Mouse (Mus musculus): ENCODE measurements around the gene Slc38a3. TPM values are rescaled to one million over a fixed set of nuclear protein-coding genes. Genes with fewer than 3 reads are reported as not detected.

Gene Slc38a3
- polyA plus RNA-seq, 1 experiment from 2014 or later: 43.3 TPM

DNA sequence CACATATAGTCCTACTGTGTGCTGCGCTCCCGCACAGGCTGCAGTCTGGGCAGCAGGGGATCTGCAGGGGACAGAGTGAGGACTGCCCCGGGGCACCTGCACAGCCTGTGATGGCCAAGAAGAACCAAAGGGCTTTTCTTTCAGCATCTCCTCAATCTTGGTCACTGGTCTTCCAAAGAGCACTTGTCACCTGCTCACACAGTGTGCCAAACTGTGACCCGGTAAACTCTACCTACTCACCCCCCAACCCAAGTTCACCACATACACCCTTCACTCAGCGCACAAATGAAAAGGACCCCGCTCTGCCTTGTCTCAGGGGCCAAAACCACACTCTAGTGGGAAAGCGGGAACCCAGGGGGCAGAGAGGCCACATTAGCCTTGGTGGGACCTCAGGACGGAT lies 37.5 kb downstream of the Slc38a3 start:
- H3K4me3 ChIP-seq: peak overlapping the region; percentile 87
- no peaks in the 10 kb centered on the region for H3K27me3 ChIP-seq
- H3K27ac ChIP-seq (replicated peaks): peak overlapping the region; percentile 89
- WGBS: 51% methylated on average over 8 of the region's 8 CpGs
- no peak for ATAC-seq (ENCODE audit: low FRiP score, low read depth)
- H3K4me1 ChIP-seq (replicated peaks): peaks cover 93% of the 10 kb centered on the region
- peak overlapping the region; percentile 96; the same call in 1 of the 2 replicates for H3K9ac ChIP-seq
- H3K36me3 ChIP-seq: no peaks in the 10 kb centered on the region
- H3K9me3 ChIP-seq: no peaks in the 10 kb centered on the region
- H3K4me2 ChIP-seq: peak overlapping the region; percentile 70

DNA sequence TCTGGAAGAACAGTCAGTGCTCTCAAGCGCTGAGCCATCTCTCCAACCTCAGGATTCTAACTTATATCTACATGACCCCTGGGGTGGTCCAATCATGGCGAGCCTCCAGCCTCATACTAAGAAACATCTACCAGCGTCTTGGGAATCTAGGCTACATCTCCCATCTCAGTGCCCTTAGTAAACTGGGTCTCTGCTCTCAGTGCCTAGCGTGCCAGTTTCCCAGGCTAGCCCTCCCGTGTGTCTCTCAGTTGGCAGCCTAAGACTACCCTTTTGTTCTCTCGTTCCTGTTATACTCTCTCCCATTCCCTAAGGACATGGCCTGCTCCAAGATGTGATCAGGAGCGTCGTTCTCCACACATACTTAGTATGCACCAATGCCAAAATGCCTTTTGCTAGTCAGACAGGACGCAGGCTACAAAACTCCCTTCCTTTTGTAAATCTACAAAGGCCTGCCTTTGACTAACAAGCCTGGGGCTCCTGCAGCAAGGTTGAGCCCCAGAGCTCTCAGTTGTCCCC lies 38.0 kb downstream of the Slc38a3 start:
- no peaks in the 10 kb centered on the region for H3K9me3 ChIP-seq
- ATAC-seq (ENCODE audit: low FRiP score, low read depth): no peak
- no peaks in the 10 kb centered on the region for H3K27me3 ChIP-seq
- no peaks in the 10 kb centered on the region for H3K36me3 ChIP-seq
- peaks cover 94% of the 10 kb centered on the region for H3K4me1 ChIP-seq (replicated peaks)
- WGBS: 23% methylated on average over 9 of the region's 9 CpGs
- H3K4me3 ChIP-seq: peak overlapping the region; percentile 87; the same call in 1 of the 2 replicates
- H3K4me2 ChIP-seq: peak overlapping the region; percentile 70
- no peak overlapping the region for H3K9ac ChIP-seq
- H3K27ac ChIP-seq (replicated peaks): peak overlapping the region; percentile 89

DNA sequence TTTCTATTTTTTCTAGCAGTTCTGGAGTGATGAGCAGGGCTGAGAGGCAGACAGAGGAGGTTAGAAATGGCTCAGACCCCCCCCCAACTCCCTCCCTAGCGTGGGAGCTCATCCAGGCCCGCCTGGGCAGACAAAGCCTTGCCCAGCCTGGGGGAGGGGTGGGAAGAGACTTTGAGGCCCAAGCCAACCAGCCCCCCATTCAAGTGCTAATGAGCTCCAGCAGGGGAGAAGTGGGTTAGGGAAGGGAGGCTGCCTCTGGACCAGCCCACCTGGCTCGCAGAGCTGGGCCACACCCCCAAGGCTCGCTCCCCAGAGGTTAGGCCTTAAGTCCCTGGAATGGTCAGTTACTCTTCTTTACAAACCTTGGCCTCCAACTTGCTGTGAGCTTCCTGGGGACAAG lies 38.8 kb downstream of the Slc38a3 start:
- Histone ChIP-seq H3K9me3 (no peaks in the 10 kb centered on the region), H3K36me3 (no peaks in the 10 kb centered on the region), H3K27ac (replicated peaks) (peak overlapping the region; percentile 89), H3K4me2 (peak overlapping the region; percentile 70), H3K4me1 (replicated peaks) (peaks cover 95% of the 10 kb centered on the region), H3K27me3 (no peaks in the 10 kb centered on the region), H3K9ac (peak overlapping the region; percentile 23), H3K4me3 (peak overlapping the region; percentile 12; the same call in 1 of the 2 replicates)
- 2% methylated on average over 4 of the region's 4 CpGs for WGBS
- peak; percentile 29 for ATAC-seq (ENCODE audit: low FRiP score, low read depth)

DNA sequence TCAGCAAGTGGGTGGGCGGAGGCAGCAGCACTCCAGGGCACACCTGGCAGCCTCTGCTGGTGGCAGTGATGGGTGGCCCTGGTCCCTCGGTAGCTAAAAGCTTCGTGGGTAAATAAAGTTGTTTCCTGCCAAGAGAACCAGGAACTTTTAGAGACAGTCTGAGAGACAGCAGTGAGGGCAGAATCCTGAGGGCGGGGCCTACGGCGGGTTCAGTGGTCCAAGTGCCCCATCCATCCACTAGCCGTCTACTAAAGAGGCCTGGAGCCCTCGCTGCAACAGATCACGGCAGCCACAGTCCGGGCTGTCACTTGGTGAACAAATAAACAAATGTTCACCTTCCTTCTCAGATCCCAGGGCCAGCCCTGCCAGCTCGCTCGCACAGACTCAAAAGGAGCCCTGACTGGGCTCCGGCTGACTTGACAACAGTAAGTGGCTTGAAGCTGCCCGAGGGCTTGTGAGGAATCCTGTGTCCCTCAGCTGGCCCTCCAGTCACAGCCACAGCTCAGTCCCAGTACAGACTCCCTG lies 39.4 kb downstream of the Slc38a3 start:
- 11% methylated on average over 14 of the region's 14 CpGs for WGBS
- peak overlapping the region; percentile 12; the same call in 1 of the 2 replicates for H3K4me3 ChIP-seq

DNA sequence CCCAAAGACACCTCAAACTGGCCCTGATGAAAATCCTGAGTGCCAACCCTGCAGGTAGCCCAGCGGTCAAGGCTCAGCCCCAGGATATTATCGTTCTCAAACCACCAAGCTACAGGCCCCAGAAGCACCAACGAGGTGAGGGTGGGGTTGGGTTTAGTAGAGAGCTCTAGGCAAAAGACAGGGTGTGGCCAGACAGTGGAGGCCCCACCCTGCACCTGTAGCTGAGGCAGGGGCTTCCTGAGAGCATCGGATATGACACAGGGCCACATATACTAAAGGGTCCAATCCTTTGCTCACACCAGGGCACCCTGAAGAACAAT lies 40.0 kb downstream of the Slc38a3 start:
- H3K9me3 ChIP-seq: no peaks in the 10 kb centered on the region
- H3K27me3 ChIP-seq: no peaks in the 10 kb centered on the region
- H3K4me2 ChIP-seq: peak overlapping the region; percentile 70
- H3K9ac ChIP-seq: peak overlapping the region; percentile 17
- peaks cover 98% of the 10 kb centered on the region for H3K4me1 ChIP-seq (replicated peaks)
- no peak overlapping the region for H3K4me3 ChIP-seq
- no peaks in the 10 kb centered on the region for H3K36me3 ChIP-seq
- 24% methylated on average over 4 of the region's 4 CpGs for WGBS
- no peak for ATAC-seq (ENCODE audit: low FRiP score, low read depth)
- peak overlapping the region; percentile 89 for H3K27ac ChIP-seq (replicated peaks)

More for the DNA sequence above, 39.4 kb downstream of the Slc38a3 start:
- peak; percentile 10 for ATAC-seq (ENCODE audit: low FRiP score, low read depth)
- Histone ChIP-seq H3K27ac (replicated peaks) (peak overlapping the region; percentile 89), H3K4me2 (peak overlapping the region; percentile 70), H3K4me1 (replicated peaks) (peaks cover 97% of the 10 kb centered on the region), H3K36me3 (no peaks in the 10 kb centered on the region), H3K9me3 (no peaks in the 10 kb centered on the region), H3K9ac (peak overlapping the region; percentile 23), H3K27me3 (no peaks in the 10 kb centered on the region)

DNA sequence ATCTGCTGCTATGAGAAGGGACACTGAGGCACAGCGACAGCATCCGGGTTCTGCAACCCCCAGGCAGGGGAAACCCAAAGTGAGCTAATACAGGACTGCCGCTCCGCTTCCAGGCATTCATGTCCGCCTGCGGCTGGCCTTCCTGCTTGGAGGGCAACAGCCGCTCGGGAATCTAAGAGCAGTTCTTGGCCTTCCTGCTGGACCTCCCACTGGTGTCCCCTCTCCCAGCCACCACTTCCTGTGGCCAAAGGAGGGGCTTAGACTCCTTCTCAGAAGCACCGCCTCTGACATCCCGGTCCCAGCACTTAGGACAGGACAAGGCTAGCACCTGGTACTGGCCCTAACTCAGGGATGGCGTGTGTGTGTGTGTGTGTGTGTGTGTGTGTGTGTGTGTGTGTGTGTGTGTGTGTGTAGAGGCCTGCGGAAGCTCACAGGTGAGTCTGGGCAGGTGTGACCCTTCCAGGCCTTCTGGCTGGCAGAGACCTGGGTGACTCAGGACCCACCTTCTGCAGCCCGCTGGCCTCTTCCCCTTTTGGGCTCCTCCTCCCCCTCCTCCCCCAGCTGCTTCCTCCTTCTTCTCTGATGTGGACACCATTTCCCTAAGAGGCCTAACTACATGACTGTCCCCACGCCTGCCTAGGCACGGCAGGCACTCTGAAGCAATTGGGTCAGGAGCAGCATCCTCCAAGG lies 40.5 kb downstream of the Slc38a3 start:
- no peaks in the 10 kb centered on the region for H3K27me3 ChIP-seq
- H3K36me3 ChIP-seq: no peaks in the 10 kb centered on the region
- peak overlapping the region; percentile 70 for H3K4me2 ChIP-seq
- no peak for ATAC-seq (ENCODE audit: low FRiP score, low read depth)
- peaks cover 94% of the 10 kb centered on the region for H3K4me1 ChIP-seq (replicated peaks)
- H3K9me3 ChIP-seq: no peaks in the 10 kb centered on the region
- no peak overlapping the region for H3K4me3 ChIP-seq
- 42% methylated on average over 15 of the region's 15 CpGs for WGBS
- peak overlapping the region; percentile 89 for H3K27ac ChIP-seq (replicated peaks)
- H3K9ac ChIP-seq: peak overlapping the region; percentile 26; the same call in 1 of the 2 replicates

DNA sequence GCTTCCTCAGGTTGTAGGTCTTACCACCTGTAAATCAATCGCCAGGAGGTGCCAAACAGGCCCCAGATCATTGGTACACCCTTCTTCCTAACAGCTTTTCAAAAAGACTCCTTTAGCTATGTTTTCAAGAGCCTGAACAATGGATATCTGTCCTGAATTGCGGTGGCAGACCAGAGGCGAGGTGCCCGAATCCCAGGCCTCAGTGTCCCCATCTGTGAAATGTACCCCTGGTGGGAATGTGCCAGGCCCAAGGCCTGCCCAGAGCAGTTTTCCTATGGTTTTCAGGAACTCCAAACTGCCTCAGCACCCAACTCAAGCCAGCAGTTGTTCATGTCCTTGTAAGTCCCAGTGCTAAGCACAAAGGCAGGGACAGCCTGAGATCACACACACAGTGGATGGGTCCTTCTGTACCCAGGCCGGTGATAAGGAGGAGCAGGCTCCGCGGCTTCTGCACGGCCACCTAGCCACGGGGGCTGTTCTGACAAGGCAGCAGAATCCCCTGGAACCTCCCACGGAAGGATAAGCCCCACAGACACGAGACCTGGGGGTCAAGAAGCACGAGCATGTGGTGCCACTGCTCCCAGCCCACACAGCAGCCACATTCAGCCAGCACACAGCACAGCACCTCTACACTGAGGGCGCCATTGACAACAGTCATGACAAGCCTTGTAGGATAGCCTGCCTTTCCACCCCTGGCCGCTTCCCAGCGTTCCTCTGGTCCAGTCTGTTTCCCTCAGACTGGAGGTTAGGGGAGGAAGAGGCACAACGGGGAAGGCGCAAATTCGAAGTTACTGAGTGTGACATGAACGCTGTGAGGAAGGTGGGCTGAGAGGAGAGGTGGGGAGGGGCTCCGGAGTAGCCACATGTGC lies 41.7 kb downstream of the Slc38a3 start:
- peak overlapping the region; percentile 32; the same call in 1 of the 2 replicates for H3K9ac ChIP-seq
- no peak overlapping the region for H3K4me3 ChIP-seq
- H3K4me2 ChIP-seq: peak overlapping the region; percentile 38
- peaks cover 83% of the 10 kb centered on the region for H3K4me1 ChIP-seq (replicated peaks)
- no peak for ATAC-seq (ENCODE audit: low FRiP score, low read depth)
- 15% methylated on average over 20 of the region's 20 CpGs for WGBS
- H3K36me3 ChIP-seq: no peaks in the 10 kb centered on the region
- H3K9me3 ChIP-seq: no peaks in the 10 kb centered on the region
- no peaks in the 10 kb centered on the region for H3K27me3 ChIP-seq
- peak overlapping the region; percentile 89 for H3K27ac ChIP-seq (replicated peaks)

DNA sequence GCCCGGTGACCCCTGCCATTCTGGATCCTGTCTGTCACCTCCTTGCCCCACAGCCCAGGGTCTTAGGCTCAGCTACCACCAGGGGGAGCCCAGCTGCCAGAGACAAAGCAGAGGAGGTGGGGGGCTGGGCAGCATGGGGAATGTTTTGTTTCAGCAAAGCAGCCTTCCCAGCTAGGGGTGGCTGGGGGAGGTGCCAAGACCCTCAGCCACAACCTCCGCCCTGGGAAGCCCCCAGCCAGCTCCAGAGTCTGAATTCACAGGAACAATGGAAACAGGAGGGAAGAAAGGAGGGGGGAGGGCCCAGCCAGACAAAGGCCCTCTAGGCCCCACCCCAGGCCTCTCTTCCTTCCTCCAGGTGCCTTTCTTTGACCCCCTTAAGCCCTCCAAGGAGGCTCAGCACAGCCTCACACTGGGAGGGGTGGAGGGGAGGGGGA lies 42.5 kb downstream of the Slc38a3 start:
- 0% methylated on average over 2 of the region's 2 CpGs for WGBS
- 0 out of 2 replicates have a peak overlapping the region, but pooled peaks have one; percentile 5 for H3K4me3 ChIP-seq
- H3K9me3 ChIP-seq: no peaks in the 10 kb centered on the region
- peak; percentile 55 for ATAC-seq (ENCODE audit: low FRiP score, low read depth)
- H3K4me2 ChIP-seq: peak overlapping the region; percentile 38
- H3K4me1 ChIP-seq (replicated peaks): peaks cover 76% of the 10 kb centered on the region
- H3K9ac ChIP-seq: peak overlapping the region; percentile 32
- no peaks in the 10 kb centered on the region for H3K36me3 ChIP-seq
- H3K27ac ChIP-seq (replicated peaks): peak overlapping the region; percentile 89
- H3K27me3 ChIP-seq: no peaks in the 10 kb centered on the region

DNA sequence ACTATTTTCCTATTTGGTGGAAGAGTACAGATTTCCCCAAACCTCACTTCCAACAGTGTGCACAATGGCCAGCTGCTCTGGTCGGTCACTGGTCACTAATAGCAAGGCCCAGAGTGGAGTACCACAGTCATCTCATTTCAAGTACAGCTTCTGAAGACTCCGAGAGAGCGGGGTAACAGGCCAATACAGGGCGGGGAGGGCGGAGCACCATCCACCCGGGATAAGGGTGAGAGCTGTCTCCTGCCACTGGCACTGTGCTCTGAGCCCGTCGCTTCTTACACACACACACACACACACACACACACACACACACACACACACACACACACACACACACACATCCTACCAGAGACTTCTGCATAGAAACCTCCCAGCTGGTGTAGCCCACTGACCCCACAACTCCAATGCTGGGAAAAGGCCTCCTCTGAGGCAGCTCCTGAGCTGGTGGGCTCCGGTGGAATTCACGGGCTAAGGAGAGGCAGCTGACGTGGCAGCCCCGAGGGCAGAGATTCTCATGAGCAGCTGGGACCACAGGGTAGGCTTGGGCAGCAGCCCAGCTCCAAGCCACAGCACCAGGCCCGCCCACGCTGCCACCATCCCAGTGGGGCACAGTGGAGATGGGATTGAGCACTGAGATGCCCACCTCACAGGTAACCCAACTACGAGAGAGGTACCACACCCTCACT lies 43.0 kb downstream of the Slc38a3 start:
- Histone ChIP-seq H3K9me3 (no peaks in the 10 kb centered on the region), H3K27ac (replicated peaks) (peak overlapping the region; percentile 89), H3K4me2 (peak overlapping the region; percentile 38), H3K4me3 (peak overlapping the region; percentile 5; the same call in 1 of the 2 replicates), H3K36me3 (no peaks in the 10 kb centered on the region), H3K4me1 (replicated peaks) (peaks cover 70% of the 10 kb centered on the region), H3K9ac (peak overlapping the region; percentile 32; the same call in 1 of the 2 replicates), H3K27me3 (no peaks in the 10 kb centered on the region)
- WGBS: 26% methylated on average over 15 of the region's 15 CpGs
- peak; percentile 12 for ATAC-seq (ENCODE audit: low FRiP score, low read depth)

DNA sequence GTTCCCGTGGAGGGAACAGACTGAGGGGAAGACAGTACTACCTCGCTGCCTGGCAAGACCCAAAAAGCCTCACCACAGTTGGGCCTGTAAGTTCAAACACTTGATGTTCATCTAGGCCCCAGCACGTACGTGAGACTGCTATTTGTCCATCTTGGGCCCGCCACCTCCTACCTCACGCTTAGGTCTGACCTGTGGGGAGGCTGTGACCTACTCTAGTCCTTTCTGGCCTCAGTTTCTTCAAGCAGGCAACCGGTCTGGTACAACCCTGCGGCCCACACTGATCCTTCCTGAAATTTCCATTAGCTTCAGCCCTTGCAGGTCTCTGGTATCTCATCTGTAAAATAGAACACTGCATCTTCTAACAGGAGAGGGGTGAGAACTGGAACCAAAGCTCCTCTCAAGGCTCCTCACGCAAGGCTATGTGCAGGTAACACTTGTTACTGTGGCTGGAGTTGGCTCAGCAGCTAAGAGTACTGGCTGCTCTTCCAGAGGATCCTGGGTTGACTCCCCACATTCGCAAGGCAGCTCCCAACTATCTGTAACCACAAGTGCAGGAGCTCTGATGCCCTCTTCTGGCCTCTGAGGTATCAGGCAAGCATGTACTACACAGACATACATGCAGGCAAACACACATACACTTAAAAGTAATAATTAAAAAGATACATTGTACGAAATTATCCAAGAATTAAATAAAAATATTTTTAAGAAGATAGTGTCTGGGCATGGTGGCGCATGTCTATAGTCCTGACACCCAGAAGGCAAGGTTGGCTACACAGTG lies 43.8 kb downstream of the Slc38a3 start:
- WGBS: 82% methylated on average over 12 of the region's 12 CpGs
- H3K9me3 ChIP-seq: no peaks in the 10 kb centered on the region
- H3K27me3 ChIP-seq: no peaks in the 10 kb centered on the region
- H3K4me1 ChIP-seq (replicated peaks): peaks cover 62% of the 10 kb centered on the region
- no peak overlapping the region for H3K4me3 ChIP-seq
- ATAC-seq (ENCODE audit: low FRiP score, low read depth): no peak
- 0 out of 2 replicates have a peak overlapping the region, but pooled peaks have one; percentile 38 for H3K4me2 ChIP-seq
- H3K9ac ChIP-seq: no peak overlapping the region
- peak overlapping the region; percentile 89 for H3K27ac ChIP-seq (replicated peaks)
- H3K36me3 ChIP-seq: no peaks in the 10 kb centered on the region

DNA sequence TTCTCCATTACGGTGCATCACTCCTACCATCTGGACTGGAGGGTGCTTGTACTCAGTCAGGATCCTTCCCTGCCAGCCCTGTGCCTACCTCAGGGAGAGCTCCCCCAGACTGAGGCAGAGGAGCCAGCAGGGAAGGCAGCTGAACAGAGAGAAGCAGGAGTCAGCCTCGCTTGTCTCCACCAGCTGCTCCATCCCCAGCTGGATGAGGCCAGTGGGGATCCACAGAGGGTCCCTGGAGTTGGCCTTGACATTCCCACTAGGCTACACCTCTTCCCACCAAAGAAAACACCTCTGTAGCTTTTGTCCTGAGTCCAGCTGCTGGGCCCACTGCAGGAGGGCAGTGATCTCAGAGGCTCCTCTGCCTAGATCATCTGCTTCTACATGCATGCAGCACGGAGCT lies 44.4 kb downstream of the Slc38a3 start:
- 71% methylated on average over 3 of the region's 3 CpGs for WGBS
- Histone ChIP-seq H3K27me3 (no peaks in the 10 kb centered on the region), H3K4me1 (replicated peaks) (peaks cover 61% of the 10 kb centered on the region), H3K4me3 (no peak overlapping the region), H3K4me2 (no peak overlapping the region), H3K9me3 (no peaks in the 10 kb centered on the region), H3K27ac (replicated peaks) (peak overlapping the region; percentile 89), H3K9ac (no peak overlapping the region), H3K36me3 (peaks cover 3% of the 10 kb centered on the region)
- no peak for ATAC-seq (ENCODE audit: low FRiP score, low read depth)
